Mouse (Mus musculus) urinary bladder, postnatal 25 days (tissue): ENCODE measurements around the gene Speer3.
"Not testable (repeated sequence)": the region's sequence is repeated elsewhere in the genome, so short reads cannot be mapped to it uniquely, and the experiment has no call there.

ENCODE experiments used
- DNase-seq: peaks from one replicate; pipeline ENCODE4 v3.0.0; 2022; ENCODE audit warnings: low spot score

The Speer3 gene

DNA sequence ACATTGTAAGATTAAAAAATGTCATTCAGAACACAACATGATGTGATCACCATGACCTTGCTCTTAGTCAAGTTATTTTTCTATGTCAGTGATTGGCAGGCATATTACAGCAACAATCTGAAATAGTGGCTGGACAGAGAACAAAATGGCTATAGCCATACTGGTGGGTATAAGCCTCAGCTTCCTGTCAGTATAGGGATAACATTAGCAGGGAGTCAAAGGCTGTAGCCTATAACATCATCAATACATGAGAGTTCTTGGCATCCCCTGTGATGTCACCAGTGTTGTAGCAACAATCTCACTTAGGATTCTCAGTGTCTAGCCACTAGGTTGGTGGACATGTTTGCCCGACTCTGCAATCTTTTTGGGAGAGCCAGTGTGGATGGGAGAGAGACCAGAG, at the start of gene Speer3:
Gene Speer3, plus strand, starts transcription at position 301 of the 400 bp plus-strand sequence.
- DNase-seq, result no peak

DNA sequence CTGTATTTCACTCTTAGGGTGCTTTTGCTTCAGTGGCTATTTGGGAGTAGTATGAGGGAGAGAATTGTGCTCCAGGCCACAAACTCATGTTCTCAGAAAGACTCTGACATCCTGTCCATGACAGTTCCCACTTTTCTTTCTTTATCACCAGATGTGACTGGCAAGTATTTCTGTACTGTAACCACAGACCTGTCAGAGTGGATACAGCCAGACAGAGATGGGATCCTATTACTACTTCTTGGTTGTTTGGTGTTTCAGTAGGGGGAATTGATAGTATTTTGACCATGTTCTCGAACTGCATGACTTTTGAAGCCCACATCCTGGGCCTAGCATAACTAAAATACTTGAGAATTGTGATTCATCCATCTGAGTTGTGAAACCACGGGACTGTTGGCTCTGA, 19.1 kb downstream of the Speer3 start:
- DNase-seq, result not testable (repeated sequence)

DNA sequence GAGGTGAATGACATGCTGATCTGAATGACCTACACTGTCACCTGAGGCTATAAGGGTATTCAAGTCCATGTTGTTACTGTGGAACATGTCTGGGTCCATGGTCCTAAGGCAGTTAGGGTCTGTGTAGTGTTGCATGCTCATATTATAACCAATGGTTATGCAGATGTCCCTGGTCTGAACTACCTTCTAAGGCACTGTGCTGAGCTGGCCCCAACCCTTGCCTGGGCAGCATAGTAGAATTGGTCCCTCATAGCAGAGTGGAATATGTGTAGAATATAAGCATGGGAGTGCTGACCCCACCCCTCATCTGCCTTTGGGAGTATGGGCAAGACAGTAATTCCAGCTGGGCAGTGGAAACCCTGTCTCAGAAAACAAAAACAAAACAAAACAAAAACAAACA, 33.7 kb downstream of the Speer3 start:
- DNase-seq, result no peak

DNA sequence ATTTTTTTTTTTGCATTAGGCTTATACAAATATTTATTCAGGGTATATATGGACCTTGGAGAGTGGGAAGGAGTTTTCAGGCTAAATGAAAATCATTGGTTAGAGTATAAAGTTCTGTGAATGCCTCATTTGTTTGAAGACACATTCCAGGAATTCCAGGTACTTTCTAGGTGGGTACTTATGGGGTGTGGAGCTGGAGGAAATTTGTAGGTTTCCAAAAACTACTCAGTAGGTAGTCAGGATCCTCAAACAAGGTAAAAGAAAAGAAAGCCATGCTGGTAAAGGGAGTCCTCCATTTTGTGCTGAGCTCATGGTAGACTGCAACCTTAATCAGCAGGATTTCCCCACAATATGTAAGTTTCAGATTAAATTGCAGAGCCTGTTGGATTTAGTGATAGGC, 35.3 kb downstream of the Speer3 start:
- DNase-seq, result no peak

DNA sequence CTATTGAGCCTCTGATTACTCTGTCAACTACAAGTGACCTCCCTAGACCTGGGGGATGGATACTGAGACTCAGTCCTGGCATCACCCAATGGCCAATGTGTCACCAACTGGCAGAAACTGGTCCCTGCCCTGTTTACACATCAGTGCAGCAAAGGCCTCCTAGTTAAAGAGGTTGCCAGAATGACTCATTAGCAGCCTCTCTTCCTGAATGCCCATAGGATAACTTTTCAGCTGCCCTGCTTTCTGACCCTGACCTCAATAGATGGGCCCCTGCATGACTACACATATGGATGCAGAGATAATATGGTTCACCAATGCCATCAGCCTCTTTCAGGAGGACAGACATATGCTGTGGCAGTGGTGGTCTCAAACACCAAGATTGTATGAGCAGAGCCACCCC, 52.9 kb downstream of the Speer3 start:
- DNase-seq, result no peak
